Mouse (Mus musculus): ENCODE data around the gene Gm10378. TPM values are rescaled to one million over a fixed set of nuclear protein-coding genes. Genes with fewer than 3 reads are reported as not detected.
"Not testable (repeated sequence)": the region's sequence is repeated elsewhere in the genome, so short reads cannot be mapped to it uniquely, and the experiment has no call there.

Gene Gm10378
- polyA plus RNA-seq (2016; fragmentation: Nextera tagmentation; extraction: Ambion mirVana), result not detected in 2 replicates

DNA sequence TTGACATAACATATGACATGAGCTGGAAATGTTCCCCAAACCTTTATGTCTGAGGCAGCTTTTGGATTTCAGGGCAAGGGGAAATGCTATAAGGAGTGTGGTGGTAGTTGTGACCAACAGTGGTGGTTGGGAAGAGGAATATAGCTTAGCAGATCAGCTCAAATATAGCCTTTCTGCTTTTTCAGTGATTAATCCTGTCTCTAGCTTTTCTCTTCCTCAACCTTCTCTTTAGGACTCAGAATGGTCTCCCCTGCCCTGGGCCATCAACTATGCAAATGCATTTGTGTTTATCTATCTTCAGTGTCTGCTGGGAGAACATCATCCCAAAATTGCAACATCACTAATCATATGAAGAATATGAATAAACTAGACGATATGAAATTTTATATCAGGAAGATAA is at the start of gene Gm10378:
Gene Gm10378 (plus strand): TSS at position 301 of the 400 bp plus-strand sequence.
- DNase-seq (ENCODE audit: extremely low spot score, low spot score); H3K36me3 ChIP-seq (replicated peaks): not testable (repeated sequence)
- no CpG with 5 or more reads among the region's 1 CpGs for WGBS

DNA sequence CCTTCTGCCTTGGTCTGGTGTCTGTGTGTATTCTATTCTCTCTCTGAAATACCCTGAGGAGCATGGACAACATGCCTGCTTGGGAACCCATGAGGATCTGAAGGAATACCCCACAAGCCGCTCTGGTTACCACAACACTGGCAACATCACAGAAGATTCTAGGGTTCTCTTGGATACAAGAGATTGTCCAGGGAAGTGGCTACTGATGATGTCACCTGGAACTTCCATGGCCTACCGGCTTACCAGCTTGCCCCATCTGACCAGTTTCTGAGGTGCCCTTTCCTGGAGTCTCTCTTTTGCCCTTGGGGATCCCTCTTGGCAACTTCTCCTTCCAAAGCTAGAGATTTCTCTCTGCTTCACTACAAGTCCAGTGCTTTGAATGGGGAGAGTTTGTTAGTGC is 13.9 kb upstream of the Gm10378 start, which contains the start of gene Gm3633:
Gene Gm3633 (minus strand): TSS at position 101 of the 400 bp plus-strand sequence.
- not testable (repeated sequence) for H3K36me3 ChIP-seq (replicated peaks); H3K4me1 ChIP-seq; H3K4me3 ChIP-seq; H3K9me3 ChIP-seq; H3K27ac ChIP-seq; H3K27me3 ChIP-seq (ENCODE audit: poor library complexity, severe bottlenecking); DNase-seq (ENCODE audit: extremely low spot score, low spot score)
- 100% methylated on average over 1 of the region's 2 CpGs for WGBS

More for the DNA sequence above, at the start of gene Gm10378:
- H3K9me3 ChIP-seq; H3K4me1 ChIP-seq; H3K4me3 ChIP-seq; H3K27ac ChIP-seq; H3K27me3 ChIP-seq (ENCODE audit: poor library complexity, severe bottlenecking): not testable (repeated sequence)

Small RNA genes lying within 50 kb of the gene (microRNA-seq; reads per million reads assigned to microRNA genes)
- not detected for gene Gm23620
- not detected for gene Gm25228

Other genes starting within 250 kb of the Gm10378 start
- gene Gm8005, start 216.3 kb upstream of the Gm10378 start, polyA plus RNA-seq (2016; fragmentation: Nextera tagmentation; extraction: Ambion mirVana), result not detected in 2 replicates
- gene Gm8011, start 192.1 kb upstream of the Gm10378 start, polyA plus RNA-seq (2016; fragmentation: Nextera tagmentation; extraction: Ambion mirVana), result not detected in 2 replicates
- not detected in 2 replicates for gene Gm8020, start 153.6 kb upstream of the Gm10378 start, polyA plus RNA-seq (2016; fragmentation: Nextera tagmentation; extraction: Ambion mirVana)
- not detected in 2 replicates for gene Gm8024, start 131.7 kb upstream of the Gm10378 start, polyA plus RNA-seq (2016; fragmentation: Nextera tagmentation; extraction: Ambion mirVana)
- gene Gm17124, start 56.1 kb upstream of the Gm10378 start, polyA plus RNA-seq (2016; fragmentation: Nextera tagmentation; extraction: Ambion mirVana), result not detected in 2 replicates
- gene Gm3633, start 14.0 kb upstream of the Gm10378 start, polyA plus RNA-seq (2016; fragmentation: Nextera tagmentation; extraction: Ambion mirVana), result not detected in 2 replicates
- not detected in 2 replicates for gene Gm3015, start 112.9 kb downstream of the Gm10378 start, polyA plus RNA-seq (2016; fragmentation: Nextera tagmentation; extraction: Ambion mirVana)
- gene Gm10377, start 142.0 kb downstream of the Gm10378 start, polyA plus RNA-seq (2016; fragmentation: Nextera tagmentation; extraction: Ambion mirVana), result not detected in 2 replicates
- gene Gm21977, start 197.5 kb downstream of the Gm10378 start, polyA plus RNA-seq (2016; fragmentation: Nextera tagmentation; extraction: Ambion mirVana), result not detected in 2 replicates

Measured in forebrain, embryonic 10.5 days (tissue).